Mouse (Mus musculus) T-helper 2 cell (primary cell): ENCODE data around the gene Zbtb25.

ENCODE experiments used
- in situ Hi-C: fragments of 300-600 bp; cut with MboI, MseI; formaldehyde crosslinking; loops from one replicate; pipeline ENCODE4 v1.15.1; 2025; ENCODE audit warnings: high pct_unique_total_duplicates

The Zbtb25 gene

DNA sequence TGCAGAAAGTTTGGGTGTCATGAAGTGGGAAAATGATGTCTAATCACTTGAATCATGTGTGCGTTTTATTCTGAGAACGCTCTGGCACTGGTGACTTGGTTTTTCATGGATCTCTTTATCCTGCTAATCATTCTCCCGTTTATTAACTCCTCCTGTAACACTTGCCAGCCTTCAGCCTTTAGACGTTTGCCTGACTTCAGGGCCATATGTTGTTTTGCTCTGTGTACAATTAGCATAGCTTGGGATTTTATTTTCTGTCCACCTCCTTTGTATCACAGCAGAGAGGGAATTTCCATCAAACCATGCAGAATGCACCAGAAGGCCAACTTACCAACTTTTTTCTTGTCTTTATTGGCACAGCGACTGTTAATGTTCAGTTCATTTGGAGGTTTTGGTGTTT is 71.6 kb downstream of the Zbtb25 start:
- in situ Hi-C loops, result no loop called here
